Mouse (Mus musculus): ENCODE measurements around the gene Gpx4. TPM values are rescaled to one million over a fixed set of nuclear protein-coding genes. Genes with fewer than 3 reads are reported as not detected.
"Not testable (repeated sequence)": the region's sequence is repeated elsewhere in the genome, so short reads cannot be mapped to it uniquely, and the experiment has no call there.

Gpx4 gene
- polyA plus RNA-seq, 1 experiment from 2014 or later = 557 TPM

- Histone ChIP-seq H3K27ac (0 out of 2 replicates have a peak overlapping the region, but pooled peaks have one; percentile 10), H3K4me2 (replicated peaks) (0 out of 2 replicates have a peak overlapping the region, but pooled peaks have one; percentile 62), H3K4me1 (replicated peaks; ENCODE audit: control insufficient read depth, insufficient read depth, low read length) (peaks cover 16% of the 10 kb centered on the region), H3K4me3 (replicated peaks; ENCODE audit: low read length) (no peak overlapping the region), H3K36me3 (replicated peaks; ENCODE audit: control insufficient read depth, insufficient read depth) (peaks cover 21% of the 10 kb centered on the region), H3K9me3 (ENCODE audit: control insufficient read depth, low read length) (no peaks in the 10 kb centered on the region), H3K9ac (no peak overlapping the region), H3K27me3 (ENCODE audit: control insufficient read depth, insufficient read depth, low read length) (no peaks in the 10 kb centered on the region)
- 86% methylated on average over 5 of the region's 5 CpGs for WGBS
- DNase-seq (ENCODE audit: low spot score) = no peak
- no peak for ATAC-seq (ENCODE audit: low FRiP score)
These were observed 5.4 kb downstream of the Gpx4 start for GRCm38 (mm10) chr10:80052374-80052764.

DNA sequence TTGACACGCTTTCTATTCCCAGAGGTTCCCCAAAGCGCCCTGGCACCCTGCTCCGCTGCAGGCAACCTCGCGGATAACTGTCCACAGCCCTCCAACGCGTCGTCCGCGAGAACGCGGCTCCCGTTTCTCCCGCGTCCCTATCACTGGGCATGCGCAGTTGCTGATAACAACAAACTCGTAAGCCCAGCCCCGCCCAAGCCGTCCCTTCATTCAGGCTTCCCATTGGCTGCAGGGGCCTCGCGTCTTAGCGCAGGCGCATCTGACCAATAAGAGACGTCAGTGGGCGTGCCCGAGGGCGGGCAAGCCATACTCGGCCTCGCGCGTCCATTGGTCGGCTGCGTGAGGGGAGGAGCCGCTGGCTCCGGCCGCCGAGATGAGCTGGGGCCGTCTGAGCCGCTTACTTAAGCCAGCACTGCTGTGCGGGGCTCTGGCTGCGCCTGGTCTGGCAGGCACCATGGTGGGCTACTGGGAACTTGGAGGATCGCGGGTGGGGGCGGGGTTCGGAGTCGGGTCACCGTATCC, 6.4 kb downstream of the Gpx4 start:
- Histone ChIP-seq H3K4me2 (replicated peaks) (peak overlapping the region; percentile 78), H3K4me3 (replicated peaks; ENCODE audit: low read length) (peak overlapping the region; percentile 91), H3K9me3 (ENCODE audit: control insufficient read depth, low read length) (no peaks in the 10 kb centered on the region), H3K4me1 (replicated peaks; ENCODE audit: control insufficient read depth, insufficient read depth, low read length) (peaks cover 16% of the 10 kb centered on the region), H3K36me3 (replicated peaks; ENCODE audit: control insufficient read depth, insufficient read depth) (peaks cover 30% of the 10 kb centered on the region), H3K9ac (peak overlapping the region; percentile 95), H3K27ac (peak overlapping the region; percentile 96), H3K27me3 (ENCODE audit: control insufficient read depth, insufficient read depth, low read length) (no peaks in the 10 kb centered on the region)
- WGBS = under 1% methylated on average over 46 of the region's 47 CpGs
- ATAC-seq (ENCODE audit: low FRiP score) (peak; percentile 95), DNase-seq (ENCODE audit: low spot score) (peak; percentile 99)

GRCm38 (mm10) chr10:80053831-80054815, 7.2 kb downstream of the Gpx4 start:
- ATAC-seq (ENCODE audit: low FRiP score) (peak; percentile 54), DNase-seq (ENCODE audit: low spot score) (peak; percentile 70)
- H3K27ac ChIP-seq = peak overlapping the region; percentile 96
- peaks cover 35% of the 10 kb centered on the region for H3K36me3 ChIP-seq (replicated peaks; ENCODE audit: control insufficient read depth, insufficient read depth)
- H3K4me3 ChIP-seq (replicated peaks; ENCODE audit: low read length) = peak overlapping the region; percentile 91
- H3K9me3 ChIP-seq (ENCODE audit: control insufficient read depth, low read length) = no peaks in the 10 kb centered on the region
- H3K9ac ChIP-seq = peak overlapping the region; percentile 95
- H3K4me1 ChIP-seq (replicated peaks; ENCODE audit: control insufficient read depth, insufficient read depth, low read length) = peaks cover 16% of the 10 kb centered on the region
- H3K27me3 ChIP-seq (ENCODE audit: control insufficient read depth, insufficient read depth, low read length) = no peaks in the 10 kb centered on the region
- H3K4me2 ChIP-seq (replicated peaks) = peak overlapping the region; percentile 78
- WGBS = 1% methylated on average over 77 of the region's 77 CpGs

- DNase-seq (ENCODE audit: low spot score); H3K9me3 ChIP-seq (ENCODE audit: control insufficient read depth, low read length); H3K27me3 ChIP-seq (ENCODE audit: control insufficient read depth, insufficient read depth, low read length); ATAC-seq (ENCODE audit: low FRiP score); H3K27ac ChIP-seq: not testable (repeated sequence)
- Histone ChIP-seq H3K4me3 (replicated peaks; ENCODE audit: low read length) (peak overlapping the region; percentile 91), H3K9ac (peak overlapping the region; percentile 95; the same call in 1 of the 2 replicates), H3K4me1 (replicated peaks; ENCODE audit: control insufficient read depth, insufficient read depth, low read length) (peaks cover 16% of the 10 kb centered on the region), H3K4me2 (replicated peaks) (peak overlapping the region; percentile 78), H3K36me3 (replicated peaks; ENCODE audit: control insufficient read depth, insufficient read depth) (peaks cover 43% of the 10 kb centered on the region)
- WGBS = 13% methylated on average over 3 of the region's 3 CpGs
These were observed 7.9 kb downstream of the Gpx4 start for GRCm38 (mm10) chr10:80054911-80055310.

- DNase-seq (ENCODE audit: low spot score) (no peak), ATAC-seq (ENCODE audit: low FRiP score) (no peak)
- Histone ChIP-seq H3K36me3 (replicated peaks; ENCODE audit: control insufficient read depth, insufficient read depth) (peaks cover 47% of the 10 kb centered on the region), H3K9me3 (ENCODE audit: control insufficient read depth, low read length) (no peaks in the 10 kb centered on the region), H3K4me3 (replicated peaks; ENCODE audit: low read length) (0 out of 2 replicates have a peak overlapping the region, but pooled peaks have one; percentile 91), H3K27ac (no peak overlapping the region), H3K4me2 (replicated peaks) (peak overlapping the region; percentile 78), H3K4me1 (replicated peaks; ENCODE audit: control insufficient read depth, insufficient read depth, low read length) (peaks cover 16% of the 10 kb centered on the region), H3K27me3 (ENCODE audit: control insufficient read depth, insufficient read depth, low read length) (no peaks in the 10 kb centered on the region), H3K9ac (peak overlapping the region; percentile 95; the same call in 1 of the 2 replicates)
- 86% methylated on average over 5 of the region's 5 CpGs for WGBS
These were observed 8.4 kb downstream of the Gpx4 start for GRCm38 (mm10) chr10:80055364-80055763.

- Histone ChIP-seq H3K9me3 (ENCODE audit: control insufficient read depth, low read length) (no peaks in the 10 kb centered on the region), H3K4me2 (replicated peaks) (no peak overlapping the region), H3K9ac (no peak overlapping the region), H3K36me3 (replicated peaks; ENCODE audit: control insufficient read depth, insufficient read depth) (peaks cover 53% of the 10 kb centered on the region), H3K4me1 (replicated peaks; ENCODE audit: control insufficient read depth, insufficient read depth, low read length) (peaks cover 16% of the 10 kb centered on the region), H3K27ac (no peak overlapping the region), H3K27me3 (ENCODE audit: control insufficient read depth, insufficient read depth, low read length) (no peaks in the 10 kb centered on the region), H3K4me3 (replicated peaks; ENCODE audit: low read length) (no peak overlapping the region)
- 88% methylated on average over 9 of the region's 10 CpGs for WGBS
- no peak for DNase-seq (ENCODE audit: low spot score)
- no peak for ATAC-seq (ENCODE audit: low FRiP score)
These were observed 8.9 kb downstream of the Gpx4 start for GRCm38 (mm10) chr10:80055891-80056290.

GRCm38 (mm10) chr10:80056506-80056905, 9.5 kb downstream of the Gpx4 start:
- H3K36me3 ChIP-seq (replicated peaks; ENCODE audit: control insufficient read depth, insufficient read depth) = peaks cover 59% of the 10 kb centered on the region

GRCm38 (mm10) chr10:80056976-80057682, 10.2 kb downstream of the Gpx4 start:
- H3K36me3 ChIP-seq (replicated peaks; ENCODE audit: control insufficient read depth, insufficient read depth) = peaks cover 65% of the 10 kb centered on the region
- no peak overlapping the region for H3K9ac ChIP-seq

More at GRCm38 (mm10) chr10:80056506-80056905, 9.5 kb downstream of the Gpx4 start:
- Histone ChIP-seq H3K27ac (no peak overlapping the region), H3K4me1 (replicated peaks; ENCODE audit: control insufficient read depth, insufficient read depth, low read length) (peaks cover 16% of the 10 kb centered on the region), H3K9me3 (ENCODE audit: control insufficient read depth, low read length) (no peaks in the 10 kb centered on the region), H3K4me2 (replicated peaks) (no peak overlapping the region), H3K4me3 (replicated peaks; ENCODE audit: low read length) (no peak overlapping the region), H3K27me3 (ENCODE audit: control insufficient read depth, insufficient read depth, low read length) (no peaks in the 10 kb centered on the region), H3K9ac (no peak overlapping the region)
- WGBS = 95% methylated on average over 4 of the region's 4 CpGs
- DNase-seq (ENCODE audit: low spot score) = no peak
- no peak for ATAC-seq (ENCODE audit: low FRiP score)

More at GRCm38 (mm10) chr10:80056976-80057682, 10.2 kb downstream of the Gpx4 start:
- no peak for ATAC-seq (ENCODE audit: low FRiP score)
- H3K4me1 ChIP-seq (replicated peaks; ENCODE audit: control insufficient read depth, insufficient read depth, low read length) = peaks cover 16% of the 10 kb centered on the region
- no peak overlapping the region for H3K27ac ChIP-seq
- no peak for DNase-seq (ENCODE audit: low spot score)
- no peaks in the 10 kb centered on the region for H3K9me3 ChIP-seq (ENCODE audit: control insufficient read depth, low read length)
- no peak overlapping the region for H3K4me3 ChIP-seq (replicated peaks; ENCODE audit: low read length)
- WGBS = 92% methylated on average over 27 of the region's 27 CpGs
- no peak overlapping the region for H3K4me2 ChIP-seq (replicated peaks)
- H3K27me3 ChIP-seq (ENCODE audit: control insufficient read depth, insufficient read depth, low read length) = no peaks in the 10 kb centered on the region

Data from hindbrain, embryonic 14.5 days (tissue).